Mouse (Mus musculus) MEL (cell line): Measurements from ENCODE around the gene Pknox2. TPM values are rescaled to one million over a fixed set of nuclear protein-coding genes. Genes with fewer than 3 reads are reported as not detected.

Experiments
- DNase-seq: peaks from one replicate; pipeline ENCODE4 v3.0.0; 2011; ENCODE audit warnings: low read depth, low spot score
- H3K27ac ChIP-seq: 2 replicates; pipeline ENCODE4 v1.5.1; 2012; ENCODE audit warnings: low read depth, mild to moderate bottlenecking, control low read depth, low read length, moderate library complexity; ENCODE audit not compliant: control insufficient read depth
- H3K27me3 ChIP-seq, 2 experiments: fragments of 150-350 bp in 1 of 2; sonication (generic) in 1 of 2; 2 replicates each; pipeline ENCODE4 v1.6.1; 2012; ENCODE audit warnings: low read length in 2 of 2, mild to moderate bottlenecking in 2 of 2, improper control_type of control experiment in 1 of 2, moderate library complexity in 1 of 2; ENCODE audit not compliant: insufficient read depth in 2 of 2, control insufficient read depth in 1 of 2
- H3K36me3 ChIP-seq, 2 experiments: 2 replicates each; pipeline ENCODE4 v1.6.1; 2012 to 2014; ENCODE audit warnings: low read length in 2 of 2, improper control_type of control experiment in 1 of 2, inconsistent platforms in 1 of 2, mild to moderate bottlenecking in 1 of 2; ENCODE audit not compliant: insufficient read depth in 2 of 2, control insufficient read depth in 1 of 2
- H3K4me1 ChIP-seq, 2 experiments: fragments of 150-350 bp in 1 of 2; sonication (generic) in 1 of 2; 2 replicates each; pipeline ENCODE4 v1.6.1; 2012; ENCODE audit warnings: low read length in 2 of 2, improper control_type of control experiment in 1 of 2, mild to moderate bottlenecking in 1 of 2; ENCODE audit not compliant: insufficient read depth in 2 of 2, control insufficient read depth in 1 of 2
- H3K4me3 ChIP-seq, 2 experiments: fragments of 150-350 bp in 1 of 2; sonication (generic) in 1 of 2; 2 replicates each; pipeline ENCODE4 v1.5.1; 2012; ENCODE audit warnings: low read depth in 2 of 2, low read length in 2 of 2, mild to moderate bottlenecking in 2 of 2, moderate library complexity in 2 of 2, control low read depth in 1 of 2, improper control_type of control experiment in 1 of 2; ENCODE audit not compliant: control insufficient read depth in 1 of 2, insufficient read depth in 1 of 2
- H3K79me2 ChIP-seq: 2 replicates; pipeline ENCODE4 v1.6.1; 2012; ENCODE audit warnings: mild to moderate bottlenecking, low read length, moderate library complexity; ENCODE audit not compliant: control insufficient read depth, poor library complexity, insufficient read depth
- H3K9ac ChIP-seq: 2 replicates; pipeline ENCODE4 v1.6.1; 2012; ENCODE audit warnings: low read depth, mild to moderate bottlenecking, control low read depth, low read length, moderate library complexity; ENCODE audit not compliant: control insufficient read depth, poor library complexity, severe bottlenecking
- H3K9me3 ChIP-seq: fragments of 150-350 bp; sonication (generic); replicated peaks from 2 replicates; pipeline ENCODE4 v1.6.1; 2012; ENCODE audit warnings: mild to moderate bottlenecking, low read length, improper control_type of control experiment, moderate library complexity; ENCODE audit not compliant: insufficient read depth
- CTCF ChIP-seq, 3 experiments: IDR thresholded peaks in 2 of 3; conservative IDR thresholded peaks in 1 of 3; 2 replicates each; pipeline ENCODE4 v1.5.1; 2011 to 2012; ENCODE audit warnings: low read length in 3 of 3, low read depth in 2 of 3, mild to moderate bottlenecking in 2 of 3, improper control_type of control experiment in 1 of 3, inconsistent platforms in 1 of 3, mixed read lengths in 1 of 3, moderate library complexity in 1 of 3; ENCODE audit not compliant: control insufficient read depth in 1 of 3, insufficient read depth in 1 of 3, poor library complexity in 1 of 3, severe bottlenecking in 1 of 3
- ETS1 ChIP-seq: IDR thresholded peaks from 2 replicates; pipeline ENCODE4 v1.6.1; 2012; ENCODE audit warnings: low read depth, mild to moderate bottlenecking, inconsistent platforms, low read length, improper control_type of control experiment, moderate library complexity
- GATA1 ChIP-seq: IDR thresholded peaks from 2 replicates; pipeline ENCODE4 v1.6.1; 2011; ENCODE audit warnings: low read depth, low read length, improper control_type of control experiment
- HCFC1 ChIP-seq: IDR thresholded peaks from 2 replicates; pipeline ENCODE4 v1.6.1; 2012; ENCODE audit warnings: low read depth, mild to moderate bottlenecking, inconsistent platforms, low read length, improper control_type of control experiment, moderate library complexity
- JUND ChIP-seq: IDR thresholded peaks from 2 replicates; pipeline ENCODE4 v1.6.1; 2011; ENCODE audit warnings: low read depth, mild to moderate bottlenecking, improper control_type of control experiment, low read length
- MAFK ChIP-seq: IDR thresholded peaks from 2 replicates; pipeline ENCODE4 v1.6.1; 2011; ENCODE audit warnings: low read depth, mild to moderate bottlenecking, low read length, improper control_type of control experiment, borderline replicate concordance
- MAZ ChIP-seq: IDR thresholded peaks from 2 replicates; pipeline ENCODE4 v1.6.1; 2012; ENCODE audit warnings: low read depth, mild to moderate bottlenecking, inconsistent platforms, low read length, improper control_type of control experiment
- MXI1 ChIP-seq: IDR thresholded peaks from 2 replicates; pipeline ENCODE4 v1.6.1; 2011; ENCODE audit warnings: mild to moderate bottlenecking, low read depth, low read length, improper control_type of control experiment
- NRF1 ChIP-seq: IDR thresholded peaks from 2 replicates; pipeline ENCODE4 v1.6.1; 2014; ENCODE audit warnings: low read depth, mild to moderate bottlenecking, inconsistent platforms, low read length, improper control_type of control experiment, moderate library complexity; ENCODE audit not compliant: poor library complexity, insufficient read depth, severe bottlenecking
- POLR2A ChIP-seq, 2 experiments: IDR thresholded peaks; 2 replicates each; pipeline ENCODE4 v1.6.1; 2011 to 2012; ENCODE audit warnings: low read length in 2 of 2, mild to moderate bottlenecking in 2 of 2, control low read depth in 1 of 2, improper control_type of control experiment in 1 of 2, low read depth in 1 of 2, moderate library complexity in 1 of 2; ENCODE audit not compliant: control insufficient read depth in 1 of 2, insufficient read depth in 1 of 2, poor library complexity in 1 of 2
- RAD21 ChIP-seq: IDR thresholded peaks from 2 replicates; pipeline ENCODE4 v1.6.1; 2011; ENCODE audit warnings: mild to moderate bottlenecking, low read depth, low read length, improper control_type of control experiment
- RCOR1 ChIP-seq: IDR thresholded peaks from 2 replicates; pipeline ENCODE4 v1.6.1; 2012; ENCODE audit warnings: low read depth, mild to moderate bottlenecking, inconsistent platforms, low read length, improper control_type of control experiment
- SIN3A ChIP-seq: IDR thresholded peaks from 2 replicates; pipeline ENCODE4 v1.6.1; 2012; ENCODE audit warnings: low read length, improper control_type of control experiment, inconsistent platforms
- SMC3 ChIP-seq: IDR thresholded peaks from 2 replicates; pipeline ENCODE4 v1.6.1; 2011; ENCODE audit warnings: low read depth, low read length, improper control_type of control experiment
- UBTF ChIP-seq: IDR thresholded peaks from 2 replicates; pipeline ENCODE4 v1.6.1; 2012; ENCODE audit warnings: low read depth, mild to moderate bottlenecking, inconsistent platforms, low read length, improper control_type of control experiment, moderate library complexity, borderline replicate concordance; ENCODE audit not compliant: insufficient read depth
- USF1 ChIP-seq: IDR thresholded peaks from 2 replicates; pipeline ENCODE4 v1.6.1; 2014; ENCODE audit warnings: low read depth, mild to moderate bottlenecking, inconsistent platforms, low read length, improper control_type of control experiment, moderate library complexity
- ZC3H11A ChIP-seq: IDR thresholded peaks from 2 replicates; pipeline ENCODE4 v1.6.1; 2012; ENCODE audit warnings: low read depth, mild to moderate bottlenecking, inconsistent platforms, low read length, improper control_type of control experiment
- ZMIZ1 ChIP-seq: IDR thresholded peaks from 2 replicates; pipeline ENCODE4 v1.6.1; 2012; ENCODE audit warnings: low read depth, mild to moderate bottlenecking, inconsistent platforms, low read length, improper control_type of control experiment, moderate library complexity
- ZNF384 ChIP-seq: IDR thresholded peaks from 2 replicates; pipeline ENCODE4 v1.6.1; 2012; ENCODE audit warnings: low read depth, mild to moderate bottlenecking, inconsistent platforms, low read length, improper control_type of control experiment
- polyA plus RNA-seq, 2 experiments: library from polyadenylated mRNA; stranded (reverse) in 1 of 2; unstranded in 1 of 2; fragments of >175 nt in 1 of 2; fragments of >200 nt in 1 of 2; gene quantifications; 2 replicates each; pipeline versions ENCODE4 v1.2.1 to v1.2.4; 2012; ENCODE audit warnings: low replicate concordance in 2 of 2, low read depth in 1 of 2; ENCODE audit not compliant: insufficient read length in 2 of 2, insufficient read depth in 1 of 2, missing spikeins in 1 of 2
- total RNA-seq: library from RNA; depleted of rRNA; stranded (reverse); fragments of 300-350 nt; gene quantifications from 2 replicates; pipeline ENCODE4 v1.2.3, GENCODE M21; 2012

The Pknox2 gene
- total and polyA plus RNA-seq, 3 experiments, result not detected

DNA sequence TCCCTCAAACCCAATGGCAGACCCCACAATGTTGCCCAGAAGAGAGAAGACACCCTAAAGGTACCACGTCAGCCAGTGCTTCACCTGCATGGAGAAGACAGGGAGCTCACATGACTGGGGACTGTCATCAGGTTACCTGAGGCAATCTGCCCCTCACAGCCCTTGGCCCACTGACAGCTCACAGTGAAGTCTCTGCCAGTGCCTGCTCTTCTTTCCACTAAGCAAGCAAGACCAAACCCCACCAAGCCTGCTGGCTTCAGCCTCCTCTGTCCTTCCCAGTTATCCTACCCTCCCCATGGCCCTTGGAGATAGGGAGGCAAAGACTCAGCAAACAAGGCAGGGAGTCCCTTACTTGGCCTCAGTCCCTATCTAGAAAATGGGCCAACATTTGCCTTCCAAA is 24.8 kb downstream of the Pknox2 start:
- no peak for TF ChIP-seq ZMIZ1
- TF ChIP-seq ZC3H11A, result no peak
- no peak for TF ChIP-seq SIN3A
- TF ChIP-seq HCFC1, result no peak
- TF ChIP-seq GATA1, result no peak
- TF ChIP-seq RCOR1, result no peak
- TF ChIP-seq USF1, result no peak
- TF ChIP-seq RAD21, result no peak
- TF ChIP-seq NRF1, result no peak
- no peak for TF ChIP-seq MAFK
- no peak for TF ChIP-seq SMC3
- TF ChIP-seq POLR2A (IDR thresholded peaks at IDR 0.05; ENCODE audit: control insufficient read depth in 1 of 2, insufficient read depth in 1 of 2, low read depth in 1 of 2, low read length in 2 of 2, poor library complexity in 1 of 2), result no peak
- H3K9me3 ChIP-seq, result no peaks in the 10 kb centered on the region
- no peaks in the 10 kb centered on the region for H3K79me2 ChIP-seq
- H3K4me1 ChIP-seq, result no peaks in the 10 kb centered on the region
- no peak overlapping the region for H3K27ac ChIP-seq
- no peaks in the 10 kb centered on the region for H3K36me3 ChIP-seq
- H3K9ac ChIP-seq, result no peak overlapping the region
- no peak for DNase-seq
- peaks cover 0 to 6% of the 10 kb centered on the region in 2 experiments for H3K27me3 ChIP-seq
- H3K4me3 ChIP-seq, result no peak overlapping the region

- Histone ChIP-seq H3K9me3 (no peaks in the 10 kb centered on the region), H3K4me3 (no peak overlapping the region), H3K4me1 (no peaks in the 10 kb centered on the region)
- TF ChIP-seq CTCF (IDR thresholded peaks at IDR 0.05 in 2 of 3, conservative IDR thresholded peaks at IDR 0.05 in 1 of 3; ENCODE audit: control insufficient read depth in 1 of 3, insufficient read depth in 1 of 3, low read depth in 2 of 3, low read length in 3 of 3, poor library complexity in 1 of 3, severe bottlenecking in 1 of 3), result no peak
- no peak for TF ChIP-seq UBTF
- no peak for TF ChIP-seq RCOR1
- no peak for TF ChIP-seq MAZ
- no peak for TF ChIP-seq ZNF384
- no peak for TF ChIP-seq USF1
- no peak for TF ChIP-seq RAD21
- TF ChIP-seq ETS1, result no peak
- TF ChIP-seq MAFK, result no peak
- no peak for TF ChIP-seq SIN3A
- TF ChIP-seq JUND, result no peak
- TF ChIP-seq MXI1, result no peak
- TF ChIP-seq, all 39 proteins: peak for 0
- DNase-seq, result no peak
- no peaks in the 10 kb centered on the region for H3K36me3 ChIP-seq
- no peak overlapping the region for H3K9ac ChIP-seq
- H3K27ac ChIP-seq, result no peak overlapping the region
- H3K27me3 ChIP-seq, result peaks cover 0 to 6% of the 10 kb centered on the region in 2 experiments
- H3K79me2 ChIP-seq, result no peaks in the 10 kb centered on the region
These were observed 25.4 kb downstream of the Pknox2 start for GRCm38 (mm10) chr9:37121761-37122331.
